Mouse (Mus musculus) embryo, embryonic 11 days (tissue): ENCODE data around the gene Pcnt.

Source experiments
- DNase-seq: peaks from one replicate; pipeline ENCODE4 v3.0.0-alpha.2; 2015

The Pcnt gene

GRCm38 (mm10) chr10:76392596-76392995 lies 50.0 kb downstream of the Pcnt start:
- no peak for DNase-seq

GRCm38 (mm10) chr10:76391786-76392185 lies 50.8 kb downstream of the Pcnt start:
- peak; percentile 44 for DNase-seq

GRCm38 (mm10) chr10:76391166-76391565 lies 51.4 kb downstream of the Pcnt start:
- DNase-seq: no peak

GRCm38 (mm10) chr10:76374981-76375380 lies 67.6 kb downstream of the Pcnt start:
- no peak for DNase-seq

GRCm38 (mm10) chr10:76371736-76372135 lies 70.8 kb downstream of the Pcnt start:
- DNase-seq: no peak

GRCm38 (mm10) chr10:76368766-76369165 lies 73.8 kb downstream of the Pcnt start:
- DNase-seq: no peak

- no peak for DNase-seq
These were observed 79.4 kb downstream of the Pcnt start for GRCm38 (mm10) chr10:76363233-76363632.

GRCm38 (mm10) chr10:76358468-76358867 lies 84.1 kb downstream of the Pcnt start:
- no peak for DNase-seq

- no peak for DNase-seq
These were observed 85.2 kb downstream of the Pcnt start for GRCm38 (mm10) chr10:76357286-76357875.

GRCm38 (mm10) chr10:76354974-76355373 lies 87.6 kb downstream of the Pcnt start:
- no peak for DNase-seq

- DNase-seq: no peak
These were observed 88.6 kb downstream of the Pcnt start for GRCm38 (mm10) chr10:76353986-76354385.

GRCm38 (mm10) chr10:76351953-76352352 lies 90.6 kb downstream of the Pcnt start:
- no peak for DNase-seq

GRCm38 (mm10) chr10:76346589-76346988 lies 96.0 kb downstream of the Pcnt start:
- DNase-seq: peak; percentile 51

- DNase-seq: peak; percentile 25
These were observed 96.5 kb downstream of the Pcnt start for GRCm38 (mm10) chr10:76346043-76346491.

GRCm38 (mm10) chr10:76345540-76345902 lies 97.1 kb downstream of the Pcnt start:
- DNase-seq: no peak

GRCm38 (mm10) chr10:76344711-76345539 lies 97.7 kb downstream of the Pcnt start, which contains the start of gene Dip2a:
Gene Dip2a (minus strand): TSS chr10:76345291.
- DNase-seq: peak; percentile 96

GRCm38 (mm10) chr10:76334350-76334749 lies 108.2 kb downstream of the Pcnt start:
- peak; percentile 26 for DNase-seq

GRCm38 (mm10) chr10:76332040-76332439 lies 110.5 kb downstream of the Pcnt start:
- DNase-seq: no peak

GRCm38 (mm10) chr10:76329093-76329492 lies 113.5 kb downstream of the Pcnt start:
- DNase-seq: no peak

GRCm38 (mm10) chr10:76328574-76328973 lies 114.0 kb downstream of the Pcnt start:
- no peak for DNase-seq

- peak; percentile 27 for DNase-seq
These were observed 116.1 kb downstream of the Pcnt start for GRCm38 (mm10) chr10:76326304-76327006.

- no peak for DNase-seq
These were observed 125.0 kb downstream of the Pcnt start for GRCm38 (mm10) chr10:76317623-76318022.

- no peak for DNase-seq
These were observed 126.4 kb downstream of the Pcnt start for GRCm38 (mm10) chr10:76316194-76316593.

GRCm38 (mm10) chr10:76306738-76307137 lies 135.8 kb downstream of the Pcnt start:
- no peak for DNase-seq
